Mouse (Mus musculus) megakaryocyte-erythroid progenitor cell, adult 5-6 weeks (primary cell): ENCODE measurements around the gene Sdf4. TPM values are rescaled to one million over a fixed set of nuclear protein-coding genes. Genes with fewer than 3 reads are reported as not detected.

Experiments
- ATAC-seq: replicated peaks from 2 replicates; pipeline ENCODE4 v1.8.0; 2016; ENCODE audit warnings: mild to moderate bottlenecking, inconsistent platforms; ENCODE audit not compliant: severe bottlenecking, poor library complexity, low FRiP score, low TSS enrichment
- total RNA-seq, 2 experiments: library from RNA; stranded (forward) in 1 of 2; stranded (reverse) in 1 of 2; fragments of 200-1000, 215-1000 nt in 1 of 2; fragments of >200 nt in 1 of 2; fragmentation: Nextera tagmentation in 1 of 2; gene quantifications; 2 replicates each; pipeline ENCODE4 v1.2.3; 2014 to 2017

The Sdf4 gene
- total RNA-seq (2014; fragmentation: Nextera tagmentation), result 48.2 and 74.4 TPM in 2 replicates
- total RNA-seq (2017), result 137 and 143 TPM in 2 replicates

GRCm38 (mm10) chr4:155992241-155992905, at the start of gene Sdf4, which contains the start of gene B3galt6:
TSS of gene Sdf4 (plus strand) at chr4:155992872.
TSS of gene B3galt6 (minus strand) at chr4:155992649.
- ATAC-seq, result peak; percentile 56

DNA sequence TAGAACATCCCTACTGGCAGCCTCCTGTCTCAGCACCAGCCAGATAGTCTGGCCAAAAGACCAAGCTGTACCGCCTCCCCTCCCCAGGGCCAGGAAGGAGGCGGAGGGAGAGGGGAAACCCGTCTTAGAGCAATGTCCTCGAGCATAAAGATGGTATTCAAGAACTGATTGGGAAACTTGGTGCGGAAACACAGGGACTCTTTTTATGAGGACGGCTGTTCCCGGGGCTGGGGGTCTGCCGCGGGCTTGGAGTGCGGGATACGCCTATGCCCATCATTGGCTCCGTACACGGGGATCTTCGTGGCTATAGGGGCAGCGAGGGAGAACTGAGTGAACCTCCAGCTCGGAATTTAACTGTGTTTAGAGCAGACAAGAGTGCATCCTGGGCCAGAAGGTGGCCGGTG, 49.6 kb upstream of the Sdf4 start:
- peak; percentile 51 for ATAC-seq

DNA sequence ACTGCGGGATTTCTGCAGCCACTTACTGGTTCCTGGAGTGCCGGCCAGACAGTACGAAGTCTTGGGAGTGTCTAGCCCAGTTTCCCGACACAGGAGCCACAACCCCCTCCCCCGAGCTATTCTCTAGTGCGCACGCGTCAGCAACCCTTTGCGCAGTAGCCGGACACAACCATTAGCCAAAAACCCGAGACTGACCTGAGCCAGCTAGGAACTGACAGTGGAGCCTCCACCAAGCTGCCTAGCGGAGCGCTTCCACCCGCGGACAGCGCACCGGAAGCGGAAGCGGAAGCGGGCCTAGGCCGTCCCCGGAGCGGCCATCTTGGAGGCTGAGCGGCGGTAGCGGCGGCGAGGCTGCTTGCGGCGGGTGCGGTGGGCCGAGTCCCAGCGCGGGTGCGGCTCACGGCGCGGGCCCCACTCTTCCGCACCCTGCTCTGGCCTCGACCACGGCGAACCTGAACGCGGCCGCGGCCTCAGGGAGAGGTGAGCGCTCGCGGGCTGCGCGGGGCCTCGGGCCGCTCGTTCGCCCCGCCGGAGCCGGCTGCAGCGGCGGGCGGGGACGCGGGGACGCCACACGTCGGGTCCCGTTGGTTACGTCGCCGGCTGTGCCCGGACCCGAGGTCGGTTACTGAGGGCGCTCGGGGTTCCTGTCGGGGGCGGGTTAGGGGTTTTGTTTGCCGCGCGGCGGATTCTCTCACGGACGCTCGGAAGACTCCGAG, 49.0 kb upstream of the Sdf4 start, which contains the start of gene Ube2j2:
Gene Ube2j2 (plus strand): TSS at position 298 of the 716 bp plus-strand sequence.
- ATAC-seq, result peak; percentile 87

GRCm38 (mm10) chr4:155944271-155944670, 48.4 kb upstream of the Sdf4 start:
- peak; percentile 32; the same call in 1 of the 2 replicates for ATAC-seq

GRCm38 (mm10) chr4:155947094-155947493, 45.6 kb upstream of the Sdf4 start:
- ATAC-seq, result no peak

DNA sequence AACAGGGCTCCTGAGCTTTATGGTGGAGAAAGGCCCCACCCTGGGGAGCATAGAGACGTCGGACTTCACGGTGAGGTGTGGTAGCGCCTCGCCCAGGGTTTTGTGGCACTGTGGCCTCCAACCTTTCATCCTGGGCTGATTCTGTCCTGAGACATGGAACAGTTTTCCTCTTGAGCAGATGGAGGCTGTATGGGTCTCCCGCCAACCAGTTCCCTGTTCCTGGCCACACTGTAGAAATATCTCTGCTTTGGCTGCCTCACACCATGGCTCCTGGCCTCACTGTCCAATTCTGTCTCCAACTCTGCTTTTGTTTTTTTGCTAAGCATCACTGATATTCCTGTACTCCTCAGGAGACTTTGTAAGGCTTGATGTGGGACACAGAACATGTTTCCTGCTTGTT, 37.2 kb upstream of the Sdf4 start:
- ATAC-seq, result no peak

- peak; percentile 46 for ATAC-seq
Measured at GRCm38 (mm10) chr4:155959275-155959674, 33.4 kb upstream of the Sdf4 start.

GRCm38 (mm10) chr4:155962167-155962971, 30.3 kb upstream of the Sdf4 start, which contains the start of gene C1qtnf12:
TSS of gene C1qtnf12 (plus strand) at chr4:155962318.
- ATAC-seq, result peak; percentile 71

- no peak for ATAC-seq
Measured at GRCm38 (mm10) chr4:155963106-155963505, 29.6 kb upstream of the Sdf4 start.

DNA sequence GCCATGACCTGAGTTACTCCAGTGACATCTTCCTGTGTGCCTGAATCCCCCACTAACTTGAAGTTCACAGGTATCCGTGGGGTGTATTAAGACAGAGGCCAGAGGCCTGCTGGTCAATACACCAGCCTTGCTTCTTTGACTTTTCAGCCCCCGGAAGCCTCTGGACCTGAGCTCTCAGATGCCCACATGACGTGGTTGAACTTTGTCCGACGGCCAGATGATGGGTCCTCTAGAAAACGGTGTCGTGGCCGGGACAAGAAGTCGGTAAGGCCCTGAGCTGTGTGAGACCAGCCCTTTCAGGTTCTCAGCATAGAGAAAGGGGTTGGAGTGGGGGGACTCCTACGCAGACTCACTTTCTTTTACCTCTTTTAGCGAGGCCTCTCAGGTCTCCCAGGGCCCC, 28.3 kb upstream of the Sdf4 start:
- ATAC-seq, result no peak

- ATAC-seq, result peak; percentile 35
Measured at GRCm38 (mm10) chr4:155969043-155969653, 23.5 kb upstream of the Sdf4 start.

- peak; percentile 60 for ATAC-seq
Measured at GRCm38 (mm10) chr4:155970286-155970685, 22.4 kb upstream of the Sdf4 start.

DNA sequence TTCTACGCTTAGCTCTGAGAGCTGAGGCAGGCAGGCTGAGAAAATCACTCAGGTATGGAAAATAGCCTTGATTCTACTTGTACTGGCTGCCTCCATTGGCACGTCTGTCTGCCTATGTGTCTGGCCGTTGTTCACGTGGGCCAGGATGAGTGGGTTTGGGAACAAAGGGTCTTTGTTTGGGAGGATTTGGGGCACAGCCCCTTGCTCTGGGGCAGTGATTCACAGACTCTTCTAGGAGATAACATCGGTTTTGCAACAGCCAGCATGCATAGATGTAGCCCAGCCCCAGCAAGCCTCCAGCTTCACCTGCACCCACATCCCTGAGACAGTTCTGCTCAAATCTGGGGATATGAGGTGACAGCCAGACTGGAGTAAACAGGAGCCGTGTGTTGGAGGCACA, 20.0 kb upstream of the Sdf4 start:
- no peak for ATAC-seq

- 0 out of 2 replicates have a peak, but pooled peaks have one; percentile 20 for ATAC-seq
Measured at GRCm38 (mm10) chr4:155973239-155973638, 19.4 kb upstream of the Sdf4 start.

DNA sequence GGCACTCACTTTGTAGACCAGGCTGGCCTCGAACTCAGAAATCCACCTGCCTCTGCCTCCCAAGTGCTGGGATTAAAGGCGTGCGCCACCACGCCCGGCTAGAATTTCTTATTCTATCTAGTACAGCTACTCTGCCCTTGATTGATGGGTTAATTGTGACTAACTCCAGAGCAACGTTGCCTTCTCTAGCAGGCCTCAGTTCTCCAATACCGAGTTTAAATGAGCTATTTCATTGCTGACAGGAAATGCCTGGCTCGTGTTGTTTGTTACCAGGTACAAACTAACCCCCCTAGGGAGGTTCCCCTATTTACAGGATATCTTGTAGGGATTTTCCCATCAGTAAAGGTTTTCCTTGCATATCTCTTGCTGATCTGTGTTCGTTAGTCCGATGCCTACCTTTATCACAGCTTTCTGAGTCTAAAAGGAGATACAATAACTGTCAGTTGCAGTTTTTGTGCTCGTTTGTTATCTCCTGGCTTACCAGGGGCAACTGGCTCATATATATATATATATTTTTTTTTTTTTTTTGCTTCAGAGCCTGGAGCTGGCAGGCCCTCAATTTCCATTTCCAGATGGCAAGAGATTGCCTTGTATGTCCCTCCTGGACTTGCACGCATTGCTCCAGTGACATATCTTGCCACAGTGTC, 11.1 kb upstream of the Sdf4 start:
- ATAC-seq, result peak; percentile 73

GRCm38 (mm10) chr4:155983788-155984187, 8.9 kb upstream of the Sdf4 start:
- no peak for ATAC-seq

GRCm38 (mm10) chr4:155991211-155991907, 1.3 kb upstream of the Sdf4 start:
- ATAC-seq, result peak; percentile 8; the same call in 1 of the 2 replicates

DNA sequence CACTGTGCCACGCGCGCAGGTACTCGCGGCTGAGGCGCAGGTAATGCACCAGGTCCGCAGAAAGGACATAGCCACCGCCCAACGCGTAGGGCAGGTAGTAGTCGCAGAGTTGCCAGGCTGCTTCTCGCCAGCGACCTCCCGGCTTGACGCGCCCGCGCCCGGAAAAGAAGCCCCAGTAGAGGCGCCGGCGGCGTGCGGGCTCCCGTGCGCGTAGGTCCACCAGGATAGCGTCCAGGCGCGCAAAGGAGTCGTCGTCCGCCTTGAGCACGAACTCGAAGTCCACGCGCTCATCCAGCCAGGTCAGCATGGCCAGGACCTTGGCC, 803 bp upstream of the Sdf4 start:
- no peak for ATAC-seq
